Mouse (Mus musculus) midbrain, embryonic 15.5 days (tissue): ENCODE measurements around the gene Spata45. TPM values are rescaled to one million over a fixed set of nuclear protein-coding genes. Genes with fewer than 3 reads are reported as not detected.

Experiments used
- ATAC-seq: fragments of 200-750 bp; cut with Nextera tagmentation; replicated peaks from 2 replicates; pipeline ENCODE4 v1.8.0; 2017; ENCODE audit warnings: moderate TSS enrichment
- H3K27ac ChIP-seq: fragments of 300-500 bp; sonication (generic); 2 replicates; pipeline ENCODE4 v1.5.1; 2015; ENCODE audit warnings: mild to moderate bottlenecking, inconsistent platforms
- H3K27me3 ChIP-seq: fragments of 300-500 bp; sonication (generic); replicated peaks from 2 replicates; pipeline ENCODE4 v1.6.1; 2015; ENCODE audit warnings: inconsistent platforms
- H3K36me3 ChIP-seq: fragments of 300-500 bp; sonication (generic); replicated peaks from 2 replicates; pipeline ENCODE4 v1.6.1; 2015; ENCODE audit warnings: inconsistent platforms
- H3K4me1 ChIP-seq: fragments of 300-500 bp; sonication (generic); 2 replicates; pipeline ENCODE4 v1.6.1; 2015; ENCODE audit warnings: inconsistent platforms
- H3K4me2 ChIP-seq: fragments of 300-500 bp; sonication (generic); 2 replicates; pipeline ENCODE4 v1.6.1; 2015; ENCODE audit warnings: inconsistent platforms, mild to moderate bottlenecking, moderate library complexity
- H3K4me3 ChIP-seq: fragments of 300-500 bp; sonication (generic); 2 replicates; pipeline ENCODE4 v1.5.1; 2015; ENCODE audit warnings: mild to moderate bottlenecking, inconsistent platforms
- H3K9ac ChIP-seq: fragments of 300-500 bp; sonication (generic); 2 replicates; pipeline ENCODE4 v1.6.1; 2015; ENCODE audit warnings: mild to moderate bottlenecking, inconsistent platforms
- H3K9me3 ChIP-seq: fragments of 300-500 bp; sonication (generic); 2 replicates; pipeline ENCODE4 v1.6.1; 2016; ENCODE audit warnings: inconsistent platforms
- WGBS: fragments of 180-500 bp; shearing (Covaris S2); methylation state at CpG from one replicate; pipeline ENCODE4 v1.1.7; 2015; ENCODE audit warnings: mixed read lengths; 5-methylcytosine and 5-hydroxymethylcytosine counted together
- polyA plus RNA-seq: library from polyadenylated mRNA; unstranded; fragments of >200 nt; fragmentation: Nextera tagmentation; extraction: Ambion mirVana; gene quantifications from 2 replicates; pipeline ENCODE4 v1.2.1, GENCODE M21; 2015

Gene Spata45
- polyA plus RNA-seq, 1 experiment from 2014 or later, result not detected

DNA sequence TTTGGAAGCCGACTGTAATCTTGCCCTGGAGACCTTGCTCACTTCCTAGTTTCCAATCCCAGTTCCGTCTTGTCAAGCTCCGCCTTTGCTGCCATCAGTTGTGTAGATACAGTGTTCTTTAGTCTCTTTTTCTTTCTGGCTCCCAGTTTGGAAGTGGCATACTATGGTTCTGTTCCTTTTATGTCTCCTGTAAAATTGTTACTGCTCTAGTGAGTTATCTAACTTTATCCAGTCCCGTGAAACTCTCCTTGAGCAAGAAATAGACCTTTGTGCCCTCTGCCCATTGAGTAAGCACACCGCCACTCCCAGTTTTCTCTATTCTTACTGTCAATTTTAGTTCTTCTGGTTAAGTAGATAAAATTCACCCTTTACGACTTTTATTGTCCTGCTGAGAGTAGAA, 35.2 kb downstream of the Spata45 start:
- Histone ChIP-seq H3K27me3 (no peaks in the 10 kb centered on the region), H3K4me3 (no peak overlapping the region), H3K4me1 (no peaks in the 10 kb centered on the region), H3K36me3 (no peaks in the 10 kb centered on the region), H3K9me3 (no peaks in the 10 kb centered on the region), H3K27ac (no peak overlapping the region), H3K9ac (no peak overlapping the region), H3K4me2 (no peak overlapping the region)
- no peak for ATAC-seq
- WGBS, result 93% methylated on average over 6 of the region's 6 CpGs

- Histone ChIP-seq H3K9me3 (no peaks in the 10 kb centered on the region), H3K27ac (no peak overlapping the region), H3K36me3 (no peaks in the 10 kb centered on the region), H3K4me2 (no peak overlapping the region), H3K27me3 (no peaks in the 10 kb centered on the region), H3K9ac (no peak overlapping the region), H3K4me3 (no peak overlapping the region), H3K4me1 (no peaks in the 10 kb centered on the region)
- 93% methylated on average over 16 of the region's 16 CpGs for WGBS
- ATAC-seq, result no peak
These were observed 36.0 kb downstream of the Spata45 start for GRCm38 (mm10) chr1:191072329-191072913.

DNA sequence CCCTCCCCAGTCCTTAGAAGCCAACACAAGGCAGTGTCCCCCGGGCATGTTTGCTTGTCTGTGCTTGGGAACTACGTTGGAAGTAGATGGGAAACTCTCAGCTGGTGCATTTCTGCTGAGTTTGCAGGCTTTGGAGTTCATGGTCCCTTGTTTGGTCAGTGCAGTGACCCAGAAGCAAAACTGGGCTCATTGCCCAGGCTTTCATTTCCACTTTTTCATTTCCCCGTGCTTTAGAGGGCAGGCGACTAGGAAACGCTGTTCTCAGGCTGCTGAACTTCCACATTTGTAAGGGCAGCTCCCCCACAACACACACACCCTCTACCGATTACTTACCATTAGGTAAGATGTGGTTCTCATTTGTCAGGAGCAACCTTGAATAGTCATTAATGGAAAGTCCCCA, 36.6 kb downstream of the Spata45 start:
- no peaks in the 10 kb centered on the region for H3K36me3 ChIP-seq
- WGBS, result 78% methylated on average over 6 of the region's 6 CpGs
- H3K9ac ChIP-seq, result no peak overlapping the region
- H3K4me1 ChIP-seq, result no peaks in the 10 kb centered on the region
- no peaks in the 10 kb centered on the region for H3K27me3 ChIP-seq
- no peak overlapping the region for H3K4me3 ChIP-seq
- H3K4me2 ChIP-seq, result no peak overlapping the region
- no peaks in the 10 kb centered on the region for H3K9me3 ChIP-seq
- H3K27ac ChIP-seq, result no peak overlapping the region
- ATAC-seq, result no peak

GRCm38 (mm10) chr1:191073486-191073885, 37.0 kb downstream of the Spata45 start:
- no peak overlapping the region for H3K9ac ChIP-seq
- no peak overlapping the region for H3K27ac ChIP-seq
- no peak overlapping the region for H3K4me3 ChIP-seq
- H3K9me3 ChIP-seq, result no peaks in the 10 kb centered on the region
- H3K36me3 ChIP-seq, result no peaks in the 10 kb centered on the region
- no peak overlapping the region for H3K4me2 ChIP-seq
- no peaks in the 10 kb centered on the region for H3K4me1 ChIP-seq
- H3K27me3 ChIP-seq, result no peaks in the 10 kb centered on the region
- no peak for ATAC-seq
- WGBS, result 92% methylated on average over 4 of the region's 4 CpGs

GRCm38 (mm10) chr1:191075199-191075883, 38.9 kb downstream of the Spata45 start:
- ATAC-seq, result no peak
- no peaks in the 10 kb centered on the region for H3K27me3 ChIP-seq
- no peaks in the 10 kb centered on the region for H3K4me1 ChIP-seq
- no peak overlapping the region for H3K27ac ChIP-seq
- WGBS, result 64% methylated on average over 10 of the region's 10 CpGs
- H3K9ac ChIP-seq, result no peak overlapping the region
- no peak overlapping the region for H3K4me2 ChIP-seq
- H3K36me3 ChIP-seq, result no peaks in the 10 kb centered on the region
- H3K9me3 ChIP-seq, result no peaks in the 10 kb centered on the region
- H3K4me3 ChIP-seq, result no peak overlapping the region

DNA sequence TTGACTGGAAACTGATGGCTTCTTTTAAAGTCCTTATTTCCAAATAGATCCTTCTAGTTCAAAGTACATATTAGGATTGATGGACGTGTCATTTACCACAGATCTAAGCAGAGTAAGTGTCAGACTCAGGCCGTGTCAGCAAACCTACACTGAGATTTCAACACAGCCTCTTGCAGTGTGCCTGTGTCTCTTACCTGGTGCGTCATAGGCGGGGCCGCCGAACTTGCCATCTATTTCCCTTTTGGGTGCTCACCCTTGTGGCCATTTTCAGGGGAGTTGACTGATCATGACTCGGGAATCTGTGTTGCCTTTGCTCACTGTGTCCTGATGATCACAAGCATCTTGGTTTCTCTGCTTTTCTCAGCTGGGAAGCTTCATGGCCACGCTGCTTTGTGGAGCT, 46.8 kb downstream of the Spata45 start:
- WGBS, result 93% methylated on average over 8 of the region's 8 CpGs
- no peak for ATAC-seq
- Histone ChIP-seq H3K9ac (no peak overlapping the region), H3K9me3 (no peaks in the 10 kb centered on the region), H3K4me3 (no peak overlapping the region), H3K27me3 (no peaks in the 10 kb centered on the region), H3K36me3 (no peaks in the 10 kb centered on the region), H3K27ac (no peak overlapping the region), H3K4me2 (no peak overlapping the region), H3K4me1 (no peaks in the 10 kb centered on the region)

GRCm38 (mm10) chr1:191084951-191085559, 48.6 kb downstream of the Spata45 start:
- Histone ChIP-seq H3K4me2 (no peak overlapping the region), H3K27me3 (no peaks in the 10 kb centered on the region), H3K4me3 (no peak overlapping the region), H3K36me3 (no peaks in the 10 kb centered on the region), H3K9me3 (no peaks in the 10 kb centered on the region), H3K9ac (no peak overlapping the region), H3K27ac (no peak overlapping the region), H3K4me1 (no peaks in the 10 kb centered on the region)
- no peak for ATAC-seq
- 73% methylated on average over 5 of the region's 5 CpGs for WGBS

DNA sequence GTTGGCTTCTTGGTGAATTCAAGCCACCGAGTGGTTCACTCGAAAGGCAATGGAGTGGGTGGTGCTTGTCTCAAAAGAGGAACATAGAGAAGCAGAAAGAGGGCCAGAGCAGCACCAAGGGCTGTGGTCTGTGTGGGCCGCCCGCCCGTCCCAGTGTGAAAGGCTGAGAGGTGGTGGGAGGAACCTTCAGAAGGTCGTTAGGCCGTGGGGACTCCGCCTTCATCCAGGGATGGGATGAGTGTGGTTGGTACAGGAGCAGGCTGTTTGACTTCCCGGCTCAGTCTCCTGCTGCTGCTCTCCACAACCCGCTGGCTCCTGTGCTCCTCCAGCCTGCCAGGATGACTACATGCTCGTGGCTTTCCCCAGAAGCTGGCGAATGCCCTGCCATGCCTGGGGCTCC, 49.2 kb downstream of the Spata45 start:
- ATAC-seq, result no peak
- 82% methylated on average over 12 of the region's 12 CpGs for WGBS
- Histone ChIP-seq H3K4me2 (no peak overlapping the region), H3K9me3 (no peaks in the 10 kb centered on the region), H3K9ac (no peak overlapping the region), H3K4me1 (no peaks in the 10 kb centered on the region), H3K36me3 (no peaks in the 10 kb centered on the region), H3K27ac (no peak overlapping the region), H3K4me3 (no peak overlapping the region), H3K27me3 (no peaks in the 10 kb centered on the region)

GRCm38 (mm10) chr1:191086304-191086878, 50.0 kb downstream of the Spata45 start:
- Histone ChIP-seq H3K36me3 (no peaks in the 10 kb centered on the region), H3K27me3 (no peaks in the 10 kb centered on the region), H3K9me3 (no peaks in the 10 kb centered on the region), H3K4me3 (no peak overlapping the region), H3K9ac (no peak overlapping the region), H3K27ac (no peak overlapping the region), H3K4me2 (no peak overlapping the region), H3K4me1 (no peaks in the 10 kb centered on the region)
- 91% methylated on average over 7 of the region's 7 CpGs for WGBS
- no peak for ATAC-seq

DNA sequence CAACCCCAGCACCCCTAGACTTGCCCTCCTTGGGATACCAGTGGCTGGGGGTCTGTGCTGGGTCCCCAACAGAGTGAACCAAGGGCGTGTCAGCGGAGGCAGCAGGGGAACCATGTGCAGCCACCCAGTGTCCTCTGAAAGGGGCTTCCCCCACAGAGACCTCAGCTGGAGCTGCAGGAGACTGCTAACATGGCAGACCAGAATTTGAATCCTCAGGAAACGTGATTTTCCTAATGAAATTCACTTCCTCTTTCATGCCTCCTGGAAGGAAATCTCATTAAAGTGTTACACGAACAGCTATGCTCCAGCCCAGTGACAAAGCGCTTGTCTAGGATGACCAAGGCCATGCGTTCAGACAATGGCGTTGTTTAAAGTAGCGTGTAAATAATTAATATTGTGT, 50.5 kb downstream of the Spata45 start:
- Histone ChIP-seq H3K4me1 (no peaks in the 10 kb centered on the region), H3K4me2 (no peak overlapping the region), H3K9me3 (no peaks in the 10 kb centered on the region), H3K27ac (no peak overlapping the region), H3K36me3 (no peaks in the 10 kb centered on the region), H3K4me3 (no peak overlapping the region), H3K9ac (no peak overlapping the region), H3K27me3 (no peaks in the 10 kb centered on the region)
- 77% methylated on average over 8 of the region's 8 CpGs for WGBS
- no peak for ATAC-seq

GRCm38 (mm10) chr1:191087955-191088354, 51.5 kb downstream of the Spata45 start:
- no peaks in the 10 kb centered on the region for H3K36me3 ChIP-seq
- WGBS, result 87% methylated on average over 5 of the region's 5 CpGs
- no peak for ATAC-seq
- no peaks in the 10 kb centered on the region for H3K9me3 ChIP-seq
- H3K27ac ChIP-seq, result no peak overlapping the region
- H3K27me3 ChIP-seq, result no peaks in the 10 kb centered on the region
- H3K4me1 ChIP-seq, result no peaks in the 10 kb centered on the region
- H3K4me2 ChIP-seq, result no peak overlapping the region
- H3K4me3 ChIP-seq, result no peak overlapping the region
- H3K9ac ChIP-seq, result no peak overlapping the region

DNA sequence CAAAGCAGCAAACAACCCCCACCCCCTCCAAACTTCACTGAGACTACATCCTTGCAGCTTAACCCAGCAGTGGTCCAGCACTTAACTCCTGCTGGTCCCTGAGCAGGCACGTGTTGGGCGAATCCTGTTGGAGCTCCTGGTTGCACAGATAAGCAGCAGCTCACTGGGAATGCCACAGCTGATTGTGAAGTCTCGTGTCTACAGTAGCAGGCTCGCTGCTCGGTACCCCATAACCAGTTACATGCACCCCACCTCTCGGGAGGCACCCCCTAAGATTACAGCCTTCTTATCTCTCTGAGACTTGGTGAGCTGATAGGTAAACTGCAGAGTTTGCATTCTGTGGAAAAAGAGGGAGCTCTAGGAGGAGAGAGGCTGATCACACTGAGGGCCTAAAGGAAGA, 52.9 kb downstream of the Spata45 start:
- ATAC-seq, result no peak
- Histone ChIP-seq H3K36me3 (no peaks in the 10 kb centered on the region), H3K9ac (no peak overlapping the region), H3K4me2 (no peak overlapping the region), H3K4me1 (no peaks in the 10 kb centered on the region), H3K4me3 (no peak overlapping the region), H3K9me3 (no peaks in the 10 kb centered on the region), H3K27ac (no peak overlapping the region), H3K27me3 (no peaks in the 10 kb centered on the region)
- WGBS, result 77% methylated on average over 6 of the region's 6 CpGs

- Histone ChIP-seq H3K27me3 (peaks cover 6% of the 10 kb centered on the region), H3K9me3 (no peaks in the 10 kb centered on the region)
- 84% methylated on average over 8 of the region's 8 CpGs for WGBS
These were observed 55.6 kb downstream of the Spata45 start for GRCm38 (mm10) chr1:191092050-191092449.

More at GRCm38 (mm10) chr1:191092050-191092449, 55.6 kb downstream of the Spata45 start:
- H3K4me1 ChIP-seq, result no peaks in the 10 kb centered on the region
- no peaks in the 10 kb centered on the region for H3K36me3 ChIP-seq
- H3K27ac ChIP-seq, result no peak overlapping the region
- H3K4me3 ChIP-seq, result no peak overlapping the region
- H3K9ac ChIP-seq, result no peak overlapping the region
- no peak for ATAC-seq
- H3K4me2 ChIP-seq, result no peak overlapping the region
